In genomic region chrX:12490957-12491356, GRCm38 (mm10) we compare ENCODE assay signal across 24 mouse cellular contexts.
DNase-seq lines count a peak whose midpoint lies in the region; ATAC-seq and TF ChIP-seq lines count a peak whose summit lies in the region.
"Had no signal": no experiment of that assay in that cellular context is flagged by ENCODE, and none has a peak within 500 bp of the region (broad histone marks: within the 10 kb centered on the region; RNA-seq: fewer than 3 reads in every experiment).

No protein-coding gene starts in this region.

- no peak overlapping the region for H3K27ac ChIP-seq in forebrain, embryonic 14.5 days (ENCODE audit: low read depth, low read length)
- no peak overlapping the region for H3K27ac ChIP-seq in forebrain, embryonic 13.5 days
- no peak overlapping the region for H3K27ac ChIP-seq in forebrain, embryonic 16.5 days (ENCODE audit: low read length)
- H3K27ac ChIP-seq in forebrain, embryonic 10.5 days: no peak overlapping the region
- H3K27ac ChIP-seq: embryonic facial prominence, embryonic 13.5 days; embryonic facial prominence, embryonic 15.5 days had no signal

- 0 out of 2 replicates have a peak, but pooled peaks have one; percentile 20 for ATAC-seq in forebrain, embryonic 14.5 days
- no peak; the same call in 1 of the 2 replicates for ATAC-seq in forebrain, embryonic 13.5 days
- peak; percentile 58 for ATAC-seq in forebrain, embryonic 16.5 days
- ATAC-seq: activated CD4-positive, CD25-positive, alpha-beta regulatory T cell, adult 4 months; CD4-positive, CD25-positive, alpha-beta regulatory T cell, adult 4 months; Patski had no signal

- H3K9ac ChIP-seq in forebrain, embryonic 14.5 days (ENCODE audit: low read length): no peak overlapping the region
- H3K9ac ChIP-seq in forebrain, embryonic 13.5 days: no peak overlapping the region
- no peak overlapping the region for H3K9ac ChIP-seq in forebrain, embryonic 16.5 days (replicated peaks; ENCODE audit: low read depth, low read length)
- H3K9ac ChIP-seq: embryonic facial prominence, embryonic 13.5 days; embryonic facial prominence, embryonic 15.5 days had no signal

- no peak overlapping the region for H3K4me2 ChIP-seq in forebrain, embryonic 14.5 days (ENCODE audit: low read length)
- H3K4me2 ChIP-seq in forebrain, embryonic 13.5 days: no peak overlapping the region
- H3K4me2 ChIP-seq in forebrain, embryonic 16.5 days (ENCODE audit: low read length): no peak overlapping the region
- H3K4me2 ChIP-seq: embryonic facial prominence, embryonic 13.5 days; embryonic facial prominence, embryonic 15.5 days had no signal

- H3K36me3 ChIP-seq in forebrain, embryonic 14.5 days (ENCODE audit: control insufficient read depth, insufficient read depth, low read length): no peaks in the 10 kb centered on the region
- H3K36me3 ChIP-seq in forebrain, embryonic 13.5 days (ENCODE audit: poor library complexity, severe bottlenecking): no peaks in the 10 kb centered on the region
- H3K36me3 ChIP-seq in forebrain, embryonic 16.5 days (ENCODE audit: control insufficient read depth, insufficient read depth): no peaks in the 10 kb centered on the region
- no peaks in the 10 kb centered on the region for H3K36me3 ChIP-seq in forebrain, embryonic 10.5 days (replicated peaks)
- H3K36me3 ChIP-seq: embryonic facial prominence, embryonic 13.5 days; embryonic facial prominence, embryonic 15.5 days; G1E had no signal

- TF ChIP-seq POLR2A in brain, embryonic 14.5 days (IDR thresholded peaks at IDR 0.05; ENCODE audit: borderline replicate concordance, extremely low read depth, insufficient read depth, insufficient read length, poor library complexity, severe bottlenecking): no peak

- no peak for DNase-seq in forebrain, embryonic 14.5 days (ENCODE audit: low spot score)
- DNase-seq in forebrain, embryonic 10.5 days (ENCODE audit: extremely low spot score, low spot score): no peak
- peak; percentile 54 for DNase-seq in brain, embryonic 14.5 days (ENCODE audit: low read depth)
- DNase-seq: adrenal gland, adult 8-10 months; adrenal gland, postnatal 14 days; adrenal gland, postnatal 36 days; B cell, adult 2 months; cerebellum, adult 11 months; cerebellum, adult 18-20 months; cerebellum, adult 8-10 months; cerebellum, adult 9-11 months; cerebellum, postnatal 14 days; cerebellum, postnatal 36 days; embryo, embryonic 11 days had no signal

- H3K27me3 ChIP-seq in forebrain, embryonic 14.5 days (replicated peaks; ENCODE audit: control insufficient read depth, insufficient read depth, low read length): no peaks in the 10 kb centered on the region
- H3K27me3 ChIP-seq in forebrain, embryonic 13.5 days: no peaks in the 10 kb centered on the region
- H3K27me3 ChIP-seq in forebrain, embryonic 16.5 days (replicated peaks; ENCODE audit: control insufficient read depth, insufficient read depth, low read length): no peaks in the 10 kb centered on the region
- H3K27me3 ChIP-seq in forebrain, embryonic 10.5 days (ENCODE audit: poor library complexity, severe bottlenecking): peaks cover 58% of the 10 kb centered on the region
- H3K27me3 ChIP-seq: CH12.LX had no signal

- no peak for TF ChIP-seq CTCF in brain, embryonic 14.5 days (IDR thresholded peaks at IDR 0.05; ENCODE audit: borderline replicate concordance, extremely low read depth, insufficient read depth, insufficient read length)

- WGBS in forebrain, embryonic 14.5 days: 62% methylated on average over 7 of the region's 7 CpGs
- WGBS in forebrain, embryonic 13.5 days: 67% methylated on average over 7 of the region's 7 CpGs
- WGBS in forebrain, embryonic 16.5 days: 50% methylated on average over 7 of the region's 7 CpGs
- WGBS in forebrain, embryonic 10.5 days: 89% methylated on average over 7 of the region's 7 CpGs

- no peaks in the 10 kb centered on the region for H3K4me1 ChIP-seq in forebrain, embryonic 14.5 days (ENCODE audit: control insufficient read depth, insufficient read depth, low read length)
- peaks cover 7% of the 10 kb centered on the region; the same call in 1 of the 2 replicates for H3K4me1 ChIP-seq in forebrain, embryonic 13.5 days
- H3K4me1 ChIP-seq in forebrain, embryonic 16.5 days (replicated peaks; ENCODE audit: control insufficient read depth, insufficient read depth, low read length): 0 out of 2 replicates have a peak, but pooled peaks cover 3% of the 10 kb centered on the region
- H3K4me1 ChIP-seq in forebrain, embryonic 10.5 days: peaks cover 7% of the 10 kb centered on the region
- H3K4me1 ChIP-seq: embryonic facial prominence, embryonic 13.5 days; embryonic facial prominence, embryonic 15.5 days had no signal

- no peaks in the 10 kb centered on the region for H3K9me3 ChIP-seq in forebrain, embryonic 14.5 days (replicated peaks; ENCODE audit: control insufficient read depth, low read length)
- H3K9me3 ChIP-seq in forebrain, embryonic 13.5 days (replicated peaks): no peaks in the 10 kb centered on the region
- H3K9me3 ChIP-seq in forebrain, embryonic 16.5 days (ENCODE audit: control insufficient read depth, low read length): no peaks in the 10 kb centered on the region
- H3K9me3 ChIP-seq in forebrain, embryonic 10.5 days: no peaks in the 10 kb centered on the region
- H3K9me3 ChIP-seq: embryonic facial prominence, embryonic 13.5 days; embryonic facial prominence, embryonic 15.5 days had no signal

- no peak overlapping the region for H3K4me3 ChIP-seq in forebrain, embryonic 14.5 days (ENCODE audit: low read depth, low read length)
- H3K4me3 ChIP-seq in forebrain, embryonic 13.5 days: no peak overlapping the region
- H3K4me3 ChIP-seq in forebrain, embryonic 16.5 days (replicated peaks; ENCODE audit: low read length): no peak overlapping the region
- no peak overlapping the region for H3K4me3 ChIP-seq in forebrain, embryonic 10.5 days
- H3K4me3 ChIP-seq: embryonic facial prominence, embryonic 13.5 days; embryonic facial prominence, embryonic 15.5 days; erythroblast, embryonic 14.5 days had no signal
